Mouse (Mus musculus) kidney, postnatal 25 days (tissue): ENCODE measurements around the gene Tmprss6.

Source experiments
- DNase-seq, 2 experiments: peaks; one replicate each; pipeline ENCODE4 v3.0.0; 2021; ENCODE audit warnings: mixed read lengths in 2 of 2

The Tmprss6 gene

GRCm38 (mm10) chr15:78413083-78413718, 55.2 kb downstream of the Tmprss6 start:
- DNase-seq, result no peak

DNA sequence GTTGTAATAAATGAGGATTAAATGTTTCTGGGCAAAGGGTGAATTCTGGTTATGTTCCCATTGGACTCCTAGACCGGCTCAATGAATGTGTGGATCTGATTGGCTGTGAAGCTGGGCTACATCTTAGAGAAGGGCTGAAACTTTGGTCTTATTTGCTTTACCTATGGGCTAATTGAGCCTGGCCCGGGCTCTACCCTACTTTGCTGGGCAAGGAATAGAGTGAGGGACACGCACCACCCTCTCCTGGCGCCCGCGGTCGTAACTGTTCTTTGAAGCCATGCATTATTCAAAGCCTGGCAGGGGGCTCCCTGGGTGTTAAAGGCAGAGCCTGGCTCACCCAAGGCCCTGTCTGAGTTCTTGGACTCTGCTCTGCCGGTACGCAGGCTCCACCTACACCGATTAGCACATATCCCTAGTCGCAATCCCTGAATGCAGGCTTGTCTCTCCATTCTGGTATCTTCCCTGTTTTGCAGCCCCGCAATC, 58.8 kb downstream of the Tmprss6 start:
- DNase-seq, result peak; percentile 73 to 91

- DNase-seq, result peak; percentile 91 to 96
Measured at GRCm38 (mm10) chr15:78406293-78406934, 62.0 kb downstream of the Tmprss6 start, which contains the start of gene Mpst. Mpst (plus strand) TSS chr15:78406416.

GRCm38 (mm10) chr15:78405517-78406211, 62.8 kb downstream of the Tmprss6 start, which contains the start of gene Tst:
Tst (minus strand) TSS chr15:78405907.
- DNase-seq, result peak; percentile 98

GRCm38 (mm10) chr15:78405098-78405497, 63.3 kb downstream of the Tmprss6 start:
- DNase-seq, result no peak

GRCm38 (mm10) chr15:78403896-78404295, 64.5 kb downstream of the Tmprss6 start:
- peak; percentile 84 to 92 for DNase-seq

- peak; percentile 85 to 94 for DNase-seq
Measured at GRCm38 (mm10) chr15:78403301-78403741, 65.1 kb downstream of the Tmprss6 start.

- DNase-seq, result peak; percentile 63 to 80
Measured at GRCm38 (mm10) chr15:78402423-78402822, 66.0 kb downstream of the Tmprss6 start.

- peak; percentile 85 to 88 for DNase-seq
Measured at GRCm38 (mm10) chr15:78401921-78402320, 66.5 kb downstream of the Tmprss6 start.

- no peak for DNase-seq
Measured at GRCm38 (mm10) chr15:78401345-78401744, 67.1 kb downstream of the Tmprss6 start.

- peak; percentile 50 to 81 for DNase-seq
Measured at GRCm38 (mm10) chr15:78395478-78395962, 72.9 kb downstream of the Tmprss6 start, which contains the start of gene Tex33. Tex33 (minus strand) TSS chr15:78395912.

DNA sequence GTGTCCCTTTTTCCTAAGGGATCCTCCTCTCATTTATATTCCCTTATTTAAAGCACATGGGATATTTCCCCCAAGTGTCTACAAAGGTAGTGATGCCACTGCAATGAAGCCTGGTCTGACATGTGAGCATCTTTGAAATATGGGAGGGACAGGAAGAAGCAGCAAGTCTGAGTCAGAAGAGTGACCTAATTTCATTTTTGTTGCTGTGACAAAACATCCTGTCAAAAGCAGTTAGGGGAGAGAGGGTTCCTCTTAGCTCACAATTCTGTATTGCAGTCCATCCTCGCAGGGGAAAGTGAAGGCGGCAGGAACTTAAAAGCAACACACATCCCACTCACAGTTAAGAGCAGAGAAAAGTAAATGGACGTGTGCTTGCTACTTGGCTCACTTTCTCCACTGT, 77.6 kb downstream of the Tmprss6 start:
- DNase-seq, result no peak
